Mouse (Mus musculus): ENCODE results near the gene Bclaf3.

Bclaf3 gene

GRCm38 (mm10) chrX:159626907-159627587 lies 100.6 kb downstream of the Bclaf3 start, which contains the start of gene Sh3kbp1:
Gene Sh3kbp1, plus strand, starts transcription at chrX:159627272.
- DNase-seq (ENCODE audit: low spot score in 2 of 2), result peak; percentile 64 to 69

- peak; percentile 29 to 43 for DNase-seq (ENCODE audit: low spot score in 2 of 2)
Measured at GRCm38 (mm10) chrX:159627588-159628566, 101.4 kb downstream of the Bclaf3 start.

GRCm38 (mm10) chrX:159628629-159629028 lies 102.1 kb downstream of the Bclaf3 start:
- no peak for DNase-seq (ENCODE audit: low spot score in 2 of 2)

- DNase-seq (ENCODE audit: low spot score in 2 of 2), result no peak
Measured at GRCm38 (mm10) chrX:159629203-159629602, 102.7 kb downstream of the Bclaf3 start.

DNA sequence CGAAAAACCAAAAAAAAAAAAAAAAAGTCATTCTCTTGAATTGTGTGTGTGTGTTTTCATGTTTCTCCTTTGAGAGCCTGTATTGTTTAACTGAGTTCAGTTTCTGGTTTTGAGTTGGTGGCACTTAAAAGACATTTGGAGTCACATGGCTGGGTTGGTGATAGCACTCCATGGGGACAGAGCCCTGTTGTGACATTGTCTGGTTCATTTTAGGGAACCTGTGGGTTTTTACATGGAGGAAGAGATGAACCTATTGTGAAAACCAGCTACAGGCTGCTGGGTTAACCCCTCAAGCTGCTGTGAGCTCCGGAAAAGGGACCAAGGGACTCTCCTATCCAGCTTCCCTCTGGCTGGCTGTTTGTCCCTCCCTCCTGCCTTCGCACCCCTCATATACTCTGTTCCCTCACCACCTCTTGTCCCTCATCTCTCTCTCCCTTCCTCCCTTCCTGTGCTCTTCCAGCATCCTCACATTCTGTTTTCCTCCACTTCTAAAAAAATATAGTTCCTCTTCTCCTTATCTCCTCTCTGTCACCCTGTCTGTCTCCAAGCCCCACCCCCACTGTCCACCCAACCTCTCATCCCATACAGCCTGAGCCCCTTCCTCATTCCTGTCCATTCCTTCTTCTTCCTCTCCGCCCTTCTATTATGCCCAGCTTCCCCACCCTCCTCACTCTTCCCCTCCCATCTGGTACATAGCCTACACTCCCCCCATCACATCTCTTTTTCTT lies 112.2 kb downstream of the Bclaf3 start:
- no peak for DNase-seq (ENCODE audit: low spot score in 2 of 2)

GRCm38 (mm10) chrX:159639991-159640390 lies 113.5 kb downstream of the Bclaf3 start:
- DNase-seq (ENCODE audit: low spot score in 2 of 2), result no peak
